Mouse (Mus musculus): Measurements from ENCODE around the gene Ccdc105.
A peak's percentile ranks its signal among the peaks of the same experiment; 100 is the strongest.

Gene Ccdc105

DNA sequence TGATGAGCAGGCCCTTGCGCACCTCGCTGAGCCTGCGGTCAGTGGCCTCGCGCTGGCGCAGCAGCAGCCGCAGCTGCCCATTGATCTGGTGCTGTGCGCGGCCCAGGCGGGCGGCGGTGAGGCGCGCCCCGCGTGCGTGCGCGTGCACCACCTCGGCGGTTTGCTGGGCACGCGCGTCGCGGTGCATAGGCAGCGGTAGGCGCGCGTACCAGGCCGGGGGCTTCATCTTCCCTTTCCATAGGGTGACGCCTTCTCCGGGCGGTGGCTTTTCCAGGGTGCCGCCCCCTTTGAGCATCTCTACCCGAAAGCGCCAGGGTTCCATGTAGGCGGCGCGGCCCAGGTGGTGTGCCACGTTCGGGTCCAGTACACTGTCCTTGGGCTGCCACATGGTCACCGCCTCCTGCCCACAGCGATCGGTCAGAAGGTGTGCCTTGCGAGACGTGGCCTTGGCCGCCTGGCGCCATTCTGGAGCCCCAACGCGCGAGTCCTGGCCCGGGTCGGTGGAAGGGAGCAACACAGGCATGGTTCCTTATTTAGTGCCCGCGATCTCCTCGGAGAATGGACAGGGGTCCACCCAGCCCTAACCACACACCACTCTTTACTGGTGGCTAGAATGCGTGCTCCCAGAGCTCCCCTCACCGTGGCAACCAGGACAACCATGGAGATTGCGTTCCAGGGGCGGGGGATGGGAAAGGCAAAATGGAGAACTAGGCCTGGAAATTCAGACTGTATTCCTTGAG, at the start of gene Ccdc105:
Gene Ccdc105, minus strand, starts transcription at position 614 of the 740 bp plus-strand sequence.
- DNase-seq (ENCODE audit: low spot score) = no peak

DNA sequence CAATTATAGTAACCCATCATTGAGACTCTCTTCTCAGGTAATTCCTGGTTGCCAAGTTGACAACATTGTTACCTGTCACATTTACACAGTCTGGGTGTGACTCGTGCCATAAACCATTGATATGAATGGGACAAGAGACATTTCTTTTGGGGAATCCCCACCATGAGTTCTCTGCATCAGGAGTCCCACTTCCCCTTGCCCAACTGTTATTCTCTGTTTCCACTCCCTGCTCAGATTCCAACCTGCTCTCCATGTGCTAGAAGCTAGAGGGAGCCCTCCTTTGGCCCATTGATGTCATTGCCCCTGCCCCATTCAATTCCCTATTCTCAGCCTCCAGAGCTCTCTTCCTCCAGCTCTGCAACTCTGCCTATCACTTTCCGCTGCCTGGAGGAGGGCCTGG, 48.6 kb upstream of the Ccdc105 start:
- DNase-seq (ENCODE audit: low spot score) = no peak

DNA sequence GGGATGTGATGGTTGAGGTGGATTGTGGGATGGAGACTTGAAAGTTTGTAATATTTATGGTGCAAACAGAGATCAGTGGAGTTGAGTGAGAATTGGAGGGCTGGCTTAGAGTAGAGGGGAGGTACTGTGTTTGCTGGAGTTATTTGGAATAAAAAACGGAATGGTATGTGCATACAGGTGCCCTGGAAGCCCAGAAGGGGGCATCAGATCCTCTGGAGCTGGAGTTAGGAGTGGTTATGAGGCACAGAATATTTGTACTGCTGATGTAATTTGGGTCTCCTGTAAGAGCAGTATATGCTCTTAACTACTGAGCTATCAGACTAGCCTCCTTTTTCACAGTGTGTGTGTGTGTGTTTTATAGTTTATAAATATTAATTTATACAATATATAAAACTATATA, 37.7 kb upstream of the Ccdc105 start:
- no peak for DNase-seq (ENCODE audit: low spot score)

DNA sequence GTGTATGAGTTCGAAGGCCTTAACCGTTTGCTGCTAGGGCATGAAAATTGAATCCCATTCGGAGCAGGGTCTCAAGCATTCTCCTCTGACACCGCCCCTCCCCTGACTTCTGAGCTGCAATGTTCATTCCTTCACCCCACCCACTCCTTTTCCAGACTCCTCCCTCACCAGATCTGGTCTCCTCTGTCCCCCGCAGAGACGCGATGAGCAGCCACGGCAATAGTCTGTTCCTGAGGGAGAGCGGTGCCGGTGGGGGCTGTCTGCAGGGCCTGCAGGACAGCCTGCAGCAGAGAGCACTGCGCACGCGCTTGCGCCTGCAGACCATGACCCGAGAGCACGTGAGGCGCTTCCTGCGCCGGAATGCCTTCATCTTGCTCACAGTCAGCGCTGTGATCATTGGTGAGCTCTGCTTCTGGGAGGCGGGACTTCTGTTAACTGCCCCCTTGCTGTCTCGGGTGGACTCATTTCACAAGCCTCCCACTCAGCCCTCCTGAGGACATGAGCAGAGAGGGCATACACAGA, 34.8 kb upstream of the Ccdc105 start:
- no peak for DNase-seq (ENCODE audit: low spot score)

DNA sequence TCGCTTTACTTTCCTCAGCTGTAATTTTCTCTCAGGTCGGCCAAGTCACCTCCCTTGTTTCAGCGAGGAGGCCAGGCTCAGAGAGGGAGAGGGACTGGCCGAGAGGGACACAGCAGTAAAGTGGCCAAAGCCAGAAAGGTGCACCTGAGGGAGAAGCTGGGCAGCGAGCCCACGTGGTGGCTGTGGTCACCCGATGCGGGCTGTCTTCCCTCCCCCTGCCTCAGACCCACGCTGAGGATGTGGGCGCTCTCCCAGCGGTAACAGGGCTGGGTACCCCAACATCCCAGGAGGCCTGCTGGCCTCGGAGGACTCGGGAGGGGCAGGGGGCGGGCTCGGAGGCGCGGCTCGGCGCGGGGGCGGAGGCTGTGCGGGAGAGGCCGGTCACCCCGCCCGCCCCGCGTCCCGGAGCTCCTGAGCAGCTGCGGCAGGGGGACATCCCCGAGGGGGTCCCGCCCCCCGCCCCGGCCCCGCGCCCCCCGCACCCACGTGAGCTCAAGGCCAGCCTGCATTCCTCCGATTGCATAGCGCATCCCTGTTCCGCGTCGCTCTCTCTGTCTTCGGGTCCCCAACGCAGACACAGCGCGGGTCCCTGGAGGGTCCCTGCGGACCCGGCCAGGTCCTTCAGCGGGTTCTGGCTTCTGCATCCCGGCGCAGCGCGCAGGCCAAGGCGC, 27.3 kb upstream of the Ccdc105 start, which contains the start of gene Slc1a6:
Gene Slc1a6, plus strand, starts transcription at position 516 of the 671 bp plus-strand sequence.
- no peak for DNase-seq (ENCODE audit: low spot score)

DNA sequence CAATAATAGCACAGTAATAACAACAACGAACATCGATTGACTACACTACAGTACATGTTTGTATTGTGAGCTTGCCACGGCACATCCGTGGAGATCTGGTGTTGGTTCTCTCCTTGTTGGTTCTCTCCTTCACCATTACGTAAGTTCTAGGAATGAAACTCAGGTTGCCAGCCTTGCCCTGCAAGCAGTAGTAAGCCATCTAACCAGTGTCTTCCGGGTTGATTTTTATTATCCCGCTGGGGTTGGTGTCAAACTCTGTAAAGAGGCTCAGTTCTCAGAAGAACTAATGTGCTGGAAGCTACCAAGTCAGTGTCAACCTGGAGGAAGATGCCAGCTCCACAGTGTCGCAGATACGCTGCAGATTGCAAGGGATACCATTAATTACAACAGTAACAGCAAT, 26.7 kb upstream of the Ccdc105 start:
- no peak for DNase-seq (ENCODE audit: low spot score)

DNA sequence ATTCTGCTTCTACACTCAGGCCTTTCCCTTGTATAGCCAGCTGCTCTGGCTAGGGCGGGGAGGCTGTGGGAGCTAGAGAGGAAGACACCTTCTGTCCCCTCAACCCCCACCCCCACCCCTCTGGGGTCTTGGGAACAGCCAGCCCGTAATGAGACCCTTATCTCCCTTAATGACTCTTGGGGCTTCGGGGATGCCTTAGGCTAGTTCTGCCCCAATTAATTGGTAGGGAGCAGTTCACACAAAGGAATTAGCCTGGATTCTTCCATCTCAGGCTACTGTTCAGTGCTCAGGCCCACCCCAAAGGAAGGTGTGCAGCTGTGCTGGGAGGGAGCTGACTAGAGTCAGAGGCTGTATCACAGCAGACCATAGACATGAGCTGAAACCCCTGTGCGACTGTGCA, 23.0 kb upstream of the Ccdc105 start:
- no peak for DNase-seq (ENCODE audit: low spot score)

DNA sequence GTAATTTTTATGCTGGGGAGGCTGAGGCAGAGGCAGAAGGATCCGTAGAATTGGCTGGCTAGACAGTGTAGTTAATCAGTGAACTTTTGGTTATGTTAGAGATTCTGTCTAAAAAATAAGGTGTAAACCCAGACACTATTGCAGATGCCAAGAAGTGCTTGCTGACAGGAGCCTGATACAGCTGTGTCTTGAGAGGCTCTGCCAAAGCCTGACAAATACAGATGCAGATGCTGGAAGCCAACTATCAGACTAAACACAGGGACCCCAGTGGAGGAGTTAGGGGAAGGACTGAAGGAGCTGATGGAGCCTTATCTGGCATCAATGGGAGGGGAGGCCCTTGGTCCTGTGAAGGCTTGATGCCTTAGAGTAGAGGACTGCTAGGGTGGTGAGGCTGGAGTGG, 12.7 kb upstream of the Ccdc105 start:
- no peak for DNase-seq (ENCODE audit: low spot score)

DNA sequence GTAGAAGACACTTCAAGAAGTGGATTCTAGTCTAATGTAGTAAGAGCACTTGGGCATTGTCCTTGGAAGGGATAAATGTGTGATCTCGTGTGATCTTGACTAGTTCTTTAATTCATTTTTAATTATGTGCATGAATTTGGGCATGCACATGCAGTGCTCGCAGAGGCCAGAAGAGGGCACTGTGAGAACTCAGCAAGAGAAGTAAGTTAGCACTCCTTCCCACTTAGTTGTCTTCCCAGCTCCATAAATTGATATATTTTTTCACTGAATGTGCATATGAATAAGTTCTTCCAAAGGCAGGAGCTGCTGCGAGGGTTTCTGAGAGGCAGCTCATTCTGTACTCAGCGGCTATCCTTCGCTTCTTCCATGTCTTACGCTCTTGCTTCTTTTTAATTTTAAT, 3.2 kb upstream of the Ccdc105 start:
- peak; percentile 10 for DNase-seq (ENCODE audit: low spot score)

DNA sequence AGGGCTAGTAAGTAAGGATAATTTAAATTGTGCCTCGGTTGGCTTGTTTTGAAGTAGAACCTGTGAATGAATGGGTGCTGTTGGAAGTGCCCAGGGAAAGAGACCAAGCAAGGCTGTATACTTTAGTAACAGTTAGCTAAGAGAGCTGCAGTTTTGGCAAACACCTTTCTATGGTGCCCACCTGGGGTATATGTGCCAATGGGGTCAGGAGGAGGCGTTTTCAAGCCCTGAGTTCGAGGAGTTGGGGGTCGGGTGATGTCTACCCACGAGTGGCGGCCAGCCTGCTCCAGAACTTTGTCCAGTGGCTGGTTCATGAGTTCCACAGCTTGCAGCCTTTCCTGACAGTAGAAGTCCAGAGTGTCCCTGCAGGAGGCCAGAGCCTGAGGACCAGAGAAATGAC, 3.9 kb downstream of the Ccdc105 start:
- no peak for DNase-seq (ENCODE audit: low spot score)

DNA sequence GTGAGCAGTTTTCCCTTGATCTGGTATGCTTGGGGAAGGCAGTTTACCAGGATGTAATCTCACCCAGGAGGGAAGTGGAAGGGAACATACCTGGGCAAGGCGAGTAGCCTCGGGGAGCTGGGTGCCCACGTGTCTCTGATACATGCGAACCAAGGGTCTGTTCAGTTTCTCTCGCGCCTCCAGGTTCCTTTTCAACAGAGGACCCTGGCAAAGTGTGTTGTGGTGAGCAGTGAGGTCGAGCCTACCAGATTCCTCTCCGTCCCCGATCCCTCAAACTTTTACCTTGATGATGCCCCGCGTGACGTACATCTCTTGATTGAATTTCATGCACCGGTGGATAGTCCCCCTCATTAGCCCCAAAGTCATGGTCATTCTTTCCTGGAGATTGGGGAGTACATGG, 4.7 kb downstream of the Ccdc105 start:
- DNase-seq (ENCODE audit: low spot score) = no peak

DNA sequence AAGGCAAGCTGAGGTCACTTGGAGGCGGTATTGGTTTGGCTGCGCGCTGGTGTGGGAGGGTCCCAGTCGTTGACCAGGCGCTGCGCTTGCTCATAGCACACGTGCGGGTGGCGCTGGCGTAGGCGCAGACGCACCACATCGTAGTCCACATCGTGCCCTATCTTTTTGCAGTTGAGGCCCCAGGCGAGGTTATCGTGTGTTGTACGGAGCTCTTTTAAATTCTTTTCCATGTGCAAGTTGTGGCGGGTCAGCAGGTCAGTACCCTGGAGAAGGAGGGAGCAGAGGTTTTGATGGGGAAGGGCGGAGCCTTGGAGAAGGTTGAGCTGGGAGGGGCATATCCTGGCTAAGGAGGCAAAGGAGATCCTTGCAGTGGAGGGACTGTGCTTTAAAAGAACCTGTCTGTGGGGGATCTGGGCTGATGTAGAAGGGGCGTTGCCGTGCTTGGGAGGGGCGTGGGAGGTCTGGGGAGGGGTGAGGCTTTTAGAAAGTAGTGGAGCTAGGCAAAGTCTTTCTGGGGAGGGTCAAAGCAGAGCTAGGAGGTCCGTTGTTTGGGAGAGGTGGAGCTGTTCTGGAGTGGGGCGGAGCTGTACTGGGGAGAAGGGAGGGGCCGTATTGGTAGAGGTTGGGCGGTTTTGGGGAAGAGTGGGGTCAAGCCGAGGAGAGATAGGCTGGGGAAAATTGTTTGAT, 5.7 kb downstream of the Ccdc105 start:
- DNase-seq (ENCODE audit: low spot score) = no peak

DNA sequence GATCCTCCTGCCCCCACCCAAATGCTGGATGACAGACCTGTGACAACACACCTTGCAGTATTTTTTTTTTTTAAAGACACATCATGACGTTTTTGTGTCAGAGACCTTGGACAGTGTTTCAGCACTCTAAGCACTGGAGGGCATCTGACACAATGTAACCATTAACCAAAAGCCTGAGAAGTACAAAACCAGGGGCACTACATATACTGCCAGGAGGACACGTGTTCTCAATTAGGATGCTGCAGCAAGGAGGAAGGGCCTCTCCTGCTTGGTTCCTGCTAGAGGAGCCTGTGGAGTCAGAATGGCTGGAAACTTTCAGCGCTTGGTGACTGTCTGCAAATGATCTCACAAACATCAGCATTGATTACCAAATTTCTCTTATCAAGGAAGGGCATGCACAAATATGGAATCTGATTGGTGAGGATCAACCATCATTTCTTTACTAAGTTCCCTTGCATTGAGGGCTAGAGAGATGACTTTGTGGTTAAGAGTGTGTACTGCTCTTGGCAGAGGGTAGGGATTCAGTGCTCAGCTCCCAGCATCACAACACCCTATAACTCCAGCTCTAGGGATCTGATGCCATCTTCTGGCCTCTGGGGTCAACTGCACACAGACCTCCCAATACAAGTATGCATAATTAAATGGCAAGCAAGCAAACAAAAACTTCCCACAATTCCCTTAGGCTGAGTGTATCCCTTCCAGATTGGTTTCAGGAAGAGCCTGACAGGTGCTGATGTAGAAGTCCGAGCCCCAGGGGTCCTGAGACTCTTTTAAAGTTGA, 7.2 kb downstream of the Ccdc105 start:
- DNase-seq (ENCODE audit: low spot score) = no peak

DNA sequence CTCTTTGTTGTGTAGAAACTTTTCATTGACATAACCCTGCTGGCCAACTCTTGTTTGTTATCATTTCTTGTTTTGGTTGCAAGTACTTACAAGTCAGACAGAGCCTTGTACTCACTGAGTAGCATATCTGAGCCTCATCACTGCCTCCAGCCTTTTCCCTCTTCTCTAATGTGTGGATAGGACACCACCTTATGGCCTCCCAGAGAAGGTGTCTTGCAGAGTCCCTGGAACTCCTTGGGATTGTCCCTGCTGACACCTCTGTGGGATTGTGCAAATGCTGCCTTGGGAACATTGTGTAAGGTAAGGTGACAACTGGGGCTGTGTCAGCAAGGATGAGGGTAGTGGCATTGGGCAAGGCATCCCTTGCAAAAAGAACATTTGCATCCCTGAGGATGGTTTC, 9.1 kb downstream of the Ccdc105 start:
- no peak for DNase-seq (ENCODE audit: low spot score)

DNA sequence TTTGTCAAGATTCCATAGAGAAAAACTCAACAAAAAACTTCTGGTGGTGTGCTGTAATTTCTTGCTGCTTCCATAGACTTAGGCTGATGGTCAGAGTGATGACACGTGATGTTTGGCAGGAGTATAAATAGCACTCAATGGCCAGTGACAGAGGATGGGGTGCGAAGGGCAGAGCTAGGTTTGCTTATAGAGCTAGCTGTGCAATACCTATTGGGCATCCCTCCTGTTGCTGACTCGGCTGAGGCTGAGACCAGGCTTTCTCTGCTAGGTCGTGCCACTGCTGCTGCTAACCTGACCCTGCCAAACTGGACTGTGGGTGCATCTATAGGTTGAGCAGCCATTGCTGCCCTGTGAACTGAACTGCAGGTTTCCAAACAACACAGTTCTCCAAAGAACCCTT, 13.0 kb downstream of the Ccdc105 start:
- no peak for DNase-seq (ENCODE audit: low spot score)

DNA sequence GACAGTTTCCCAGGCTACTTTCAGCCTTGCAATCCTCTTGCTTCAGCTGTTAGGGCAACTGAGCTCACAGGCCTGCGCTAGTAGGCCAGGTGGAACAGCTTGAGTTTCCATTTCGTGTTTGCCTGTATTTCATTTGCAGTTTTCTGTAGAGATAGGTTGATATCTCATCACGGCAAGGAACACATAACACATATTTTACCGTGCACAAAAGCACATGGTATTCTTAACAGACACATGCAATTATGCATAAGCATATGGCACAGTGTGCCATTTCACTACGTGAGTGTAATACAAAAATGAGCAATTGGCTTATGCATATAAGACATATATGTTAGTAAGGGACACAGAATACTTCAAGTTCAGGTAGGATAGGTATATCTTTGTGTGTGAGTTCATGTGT, 25.0 kb downstream of the Ccdc105 start:
- DNase-seq (ENCODE audit: low spot score) = no peak

DNA sequence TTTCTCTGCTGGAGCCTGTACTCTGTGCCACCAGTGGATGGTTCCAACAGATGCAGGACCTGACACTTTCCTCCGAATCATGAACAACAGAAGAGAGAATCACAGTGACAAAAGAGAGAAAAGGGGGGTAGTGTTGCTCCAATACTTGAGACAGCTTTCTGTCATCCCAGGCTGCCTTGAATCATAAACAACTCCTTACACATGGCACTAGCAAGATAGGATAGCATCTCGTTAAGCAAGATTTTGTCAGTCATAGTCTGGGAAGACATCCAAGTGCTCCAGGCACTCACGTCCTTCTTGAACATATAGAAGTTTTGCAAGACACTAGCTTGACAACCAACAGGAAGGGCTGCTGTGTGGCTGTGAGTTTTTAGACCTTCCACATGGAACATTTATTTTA, 25.8 kb downstream of the Ccdc105 start:
- no peak for DNase-seq (ENCODE audit: low spot score)

DNA sequence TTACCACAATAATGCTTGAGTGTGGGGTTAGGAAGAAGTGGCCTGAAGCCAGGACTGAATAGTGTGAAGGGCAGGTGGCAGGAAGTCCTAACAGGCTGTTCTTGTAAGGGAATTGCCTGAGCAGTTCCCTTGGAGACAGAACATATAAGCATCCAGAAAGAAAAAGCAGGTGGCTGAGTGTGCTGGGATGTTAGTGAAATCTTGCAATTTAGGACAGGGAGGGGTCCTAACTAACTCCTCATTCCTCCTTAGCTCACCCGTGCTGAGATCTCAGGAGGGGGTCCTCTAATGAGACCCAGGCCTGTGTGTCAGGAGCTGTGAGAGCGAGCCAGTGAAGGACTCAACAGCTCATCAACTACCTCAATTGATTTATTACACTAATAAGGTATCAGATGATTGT, 29.4 kb downstream of the Ccdc105 start:
- DNase-seq (ENCODE audit: low spot score) = no peak

DNA sequence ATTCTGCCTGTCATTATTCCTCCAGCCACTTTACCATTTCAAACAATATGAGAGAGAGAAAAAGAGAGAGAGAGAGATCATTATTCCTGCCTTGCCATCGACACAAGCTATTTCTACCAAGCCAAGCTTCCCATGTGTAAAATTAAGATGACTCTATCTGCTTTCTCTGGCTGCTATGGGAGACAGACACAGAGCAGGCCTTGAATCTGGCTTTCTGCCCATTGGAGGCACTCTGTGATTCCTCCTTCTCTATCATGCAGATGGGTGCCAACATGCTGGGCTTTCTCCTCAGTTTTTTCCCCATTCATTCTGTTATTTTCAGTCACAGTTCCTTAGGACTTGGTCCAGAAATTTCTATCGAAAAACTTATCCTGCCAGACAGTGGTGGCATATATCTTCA, 30.2 kb downstream of the Ccdc105 start:
- DNase-seq (ENCODE audit: low spot score) = no peak

DNA sequence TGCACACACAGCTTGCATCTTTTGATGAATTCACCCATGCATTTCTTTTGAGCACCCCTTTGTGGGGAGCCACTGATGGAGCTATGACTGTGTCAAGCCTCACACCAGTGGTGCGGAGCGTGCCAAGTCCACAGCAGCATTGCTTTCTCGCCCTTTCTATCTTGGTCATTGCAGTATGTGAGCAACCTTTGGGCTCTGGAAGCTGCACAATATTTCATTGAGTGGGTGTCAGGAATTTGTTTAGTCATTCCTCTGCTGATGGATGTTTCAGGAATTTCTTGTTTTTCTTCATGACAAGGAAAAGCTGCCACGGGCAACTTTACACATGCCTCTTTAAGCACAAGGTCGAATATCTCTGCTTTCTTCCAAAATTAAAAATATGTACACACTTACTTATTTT, 30.8 kb downstream of the Ccdc105 start:
- DNase-seq (ENCODE audit: low spot score) = no peak

DNA sequence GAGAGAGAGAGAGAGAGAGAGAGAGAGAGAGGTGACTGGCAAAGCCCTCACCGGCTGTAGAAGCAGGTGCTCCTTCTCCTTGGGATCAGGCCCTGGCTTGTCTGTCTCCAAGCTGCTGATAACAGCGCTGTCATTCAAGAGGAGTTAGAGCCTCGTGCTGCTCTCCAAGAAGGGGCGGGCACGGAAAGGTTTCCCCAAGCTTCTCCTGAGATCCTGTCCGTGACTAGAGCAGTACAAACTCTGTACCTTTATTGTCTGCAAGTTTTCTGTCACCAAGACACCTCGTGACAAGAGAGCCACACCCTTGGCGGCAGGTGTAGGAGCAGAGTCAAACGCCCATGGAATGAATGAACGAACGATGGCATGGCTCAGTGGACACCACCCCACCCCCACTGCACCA, 34.8 kb downstream of the Ccdc105 start, which contains the start of gene Casp14:
Gene Casp14, minus strand, starts transcription at position 239 of the 400 bp plus-strand sequence.
- DNase-seq (ENCODE audit: low spot score) = no peak

DNA sequence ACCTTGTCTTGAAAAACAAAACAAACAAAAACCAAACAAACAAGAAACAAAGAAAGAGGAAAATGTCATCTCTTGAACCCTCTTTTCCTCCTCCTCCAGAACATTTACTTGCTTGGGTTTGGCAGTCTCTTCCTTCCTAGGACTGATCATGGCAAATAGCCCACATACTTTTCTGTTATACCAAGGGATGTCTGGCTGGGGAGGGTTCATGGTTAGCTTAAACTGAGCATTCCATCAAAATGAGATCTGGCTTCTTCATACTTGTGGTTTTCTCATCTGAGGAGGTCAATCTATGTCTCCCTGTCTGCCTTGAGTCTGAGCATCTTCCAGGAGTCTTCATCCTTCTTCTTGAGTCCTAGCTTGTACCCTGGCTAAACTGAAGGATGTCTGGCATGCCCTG, 36.6 kb downstream of the Ccdc105 start:
- no peak for DNase-seq (ENCODE audit: low spot score)

All from c-Kit-positive CD71-positive TER-119-positive erythroid progenitor cells, embryonic 14.5 days (primary cell).